ENCODE assay signal across 26 mouse cellular contexts in the genomic region with DNA sequence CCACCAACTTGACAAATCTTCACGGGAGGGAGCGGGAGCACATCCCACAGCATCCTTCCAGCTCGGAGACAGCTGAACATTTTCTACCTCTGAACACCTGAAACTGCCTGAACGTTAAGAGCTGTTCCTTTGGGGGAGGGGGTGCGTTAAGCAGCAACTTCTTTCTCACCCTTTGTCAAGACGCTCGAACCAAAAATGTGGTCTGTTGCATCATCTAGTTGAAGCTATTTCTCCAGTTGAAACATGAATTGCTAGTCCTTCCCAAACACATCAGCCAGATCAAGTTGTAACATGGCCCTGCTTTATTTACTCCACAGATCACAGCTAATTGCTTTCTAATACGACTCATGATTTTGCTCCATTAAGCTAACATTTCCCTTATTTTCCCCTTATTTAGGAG.
DNase-seq lines count a peak whose midpoint lies in the region; ATAC-seq and TF ChIP-seq lines count a peak whose summit lies in the region.
"Had no signal": no experiment of that assay in that cellular context is flagged by ENCODE, and none has a peak within 500 bp of the region (broad histone marks: within the 10 kb centered on the region; RNA-seq: fewer than 3 reads in every experiment).

No protein-coding gene starts in this region.

- H3K9me3 ChIP-seq in embryonic facial prominence, embryonic 13.5 days, result no peaks in the 10 kb centered on the region
- H3K9me3 ChIP-seq in embryonic facial prominence, embryonic 10.5 days, result no peaks in the 10 kb centered on the region
- no peaks in the 10 kb centered on the region for H3K9me3 ChIP-seq in embryonic facial prominence, embryonic 14.5 days (ENCODE audit: control insufficient read depth, low read length)
- H3K9me3 ChIP-seq: forebrain, embryonic 10.5 days; forebrain, embryonic 12.5 days had no signal

- no peak for DNase-seq in embryonic facial prominence, embryonic 10.5 days (ENCODE audit: low spot score)
- no peak for DNase-seq in layer of hippocampus, adult 2 months (ENCODE audit: low spot score in 2 of 2)
- no peak for DNase-seq in layer of hippocampus, adult 9-11 months
- peak; percentile 78 for DNase-seq in embryonic facial prominence, embryonic 14.5 days (ENCODE audit: low spot score)
- DNase-seq in fat pad, adult 2 months (ENCODE audit: extremely low read depth, low read depth, low spot score), result peak; percentile 67
- DNase-seq in gastrocnemius, postnatal 4 days (ENCODE audit: low spot score in 2 of 2), result no peak
- DNase-seq in frontal cortex, postnatal 14 days (ENCODE audit: low spot score in 2 of 2), result no peak
- DNase-seq: adrenal gland, adult 8-10 months; adrenal gland, postnatal 14 days; adrenal gland, postnatal 36 days; B cell, adult 2 months; cerebellum, adult 11-12 months; cerebellum, adult 2 months; cerebellum, adult 9-10 months; cerebellum, postnatal 10 days; cerebellum, postnatal 25 days had no signal

- no peaks in the 10 kb centered on the region for H3K27me3 ChIP-seq in embryonic facial prominence, embryonic 13.5 days
- H3K27me3 ChIP-seq in embryonic facial prominence, embryonic 10.5 days (replicated peaks; ENCODE audit: low read depth, poor library complexity, severe bottlenecking), result 0 out of 2 replicates have a peak, but pooled peaks cover 3% of the 10 kb centered on the region
- H3K27me3 ChIP-seq in embryonic facial prominence, embryonic 14.5 days (replicated peaks; ENCODE audit: control insufficient read depth, insufficient read depth, low read length), result no peaks in the 10 kb centered on the region
- H3K27me3 ChIP-seq: CH12.LX had no signal

- no peak overlapping the region for H3K4me3 ChIP-seq in embryonic facial prominence, embryonic 13.5 days
- H3K4me3 ChIP-seq in embryonic facial prominence, embryonic 10.5 days, result no peak overlapping the region
- H3K4me3 ChIP-seq in layer of hippocampus, adult 2 months, result no peak overlapping the region
- no peak overlapping the region for H3K4me3 ChIP-seq in embryonic facial prominence, embryonic 14.5 days (ENCODE audit: low read depth, low read length)
- H3K4me3 ChIP-seq: forebrain, embryonic 10.5 days; forebrain, embryonic 12.5 days had no signal

- H3K27ac ChIP-seq in embryonic facial prominence, embryonic 13.5 days, result peak overlapping the region; percentile 48; the same call in 1 of the 2 replicates
- no peak overlapping the region for H3K27ac ChIP-seq in embryonic facial prominence, embryonic 10.5 days (replicated peaks)
- peak overlapping the region; percentile 46 for H3K27ac ChIP-seq in layer of hippocampus, adult 2 months
- no peak overlapping the region; the same call in 1 of the 2 replicates for H3K27ac ChIP-seq in embryonic facial prominence, embryonic 14.5 days (replicated peaks; ENCODE audit: low read depth, low read length)
- H3K27ac ChIP-seq: forebrain, embryonic 10.5 days; forebrain, embryonic 12.5 days had no signal

- H3K9ac ChIP-seq in embryonic facial prominence, embryonic 13.5 days, result no peak overlapping the region
- H3K9ac ChIP-seq in embryonic facial prominence, embryonic 14.5 days (ENCODE audit: low read depth, low read length), result no peak overlapping the region
- H3K9ac ChIP-seq: forebrain, embryonic 12.5 days had no signal

- no peak overlapping the region for H3K4me2 ChIP-seq in embryonic facial prominence, embryonic 13.5 days
- H3K4me2 ChIP-seq in embryonic facial prominence, embryonic 14.5 days (ENCODE audit: low read depth, low read length), result no peak overlapping the region
- H3K4me2 ChIP-seq: forebrain, embryonic 12.5 days had no signal

- H3K36me3 ChIP-seq in embryonic facial prominence, embryonic 13.5 days, result no peaks in the 10 kb centered on the region
- H3K36me3 ChIP-seq in embryonic facial prominence, embryonic 10.5 days (replicated peaks), result no peaks in the 10 kb centered on the region
- H3K36me3 ChIP-seq in embryonic facial prominence, embryonic 14.5 days (ENCODE audit: control insufficient read depth, insufficient read depth, low read length), result no peaks in the 10 kb centered on the region
- H3K36me3 ChIP-seq: forebrain, embryonic 10.5 days; forebrain, embryonic 12.5 days; G1E had no signal

- 52% methylated on average over 8 of the region's 8 CpGs for WGBS in embryonic facial prominence, embryonic 13.5 days
- 57% methylated on average over 8 of the region's 8 CpGs for WGBS in embryonic facial prominence, embryonic 10.5 days
- 44% methylated on average over 8 of the region's 8 CpGs for WGBS in embryonic facial prominence, embryonic 14.5 days

- ATAC-seq in embryonic facial prominence, embryonic 13.5 days (ENCODE audit: insufficient number of reproducible peaks, insufficient read depth, low FRiP score, low TSS enrichment, low read depth), result no peak
- ATAC-seq in embryonic facial prominence, embryonic 14.5 days (ENCODE audit: low read depth), result no peak
- ATAC-seq: activated CD4-positive, CD25-positive, alpha-beta regulatory T cell, adult 4 months; CD4-positive, CD25-positive, alpha-beta regulatory T cell, adult 4 months; forebrain, embryonic 14.5 days; forebrain, embryonic 16.5 days; Patski had no signal

- no peak for TF ChIP-seq CTCF in layer of hippocampus, adult 2 months (conservative IDR thresholded peaks at IDR 0.05)

- H3K4me1 ChIP-seq in embryonic facial prominence, embryonic 13.5 days, result peaks cover 9% of the 10 kb centered on the region
- H3K4me1 ChIP-seq in embryonic facial prominence, embryonic 10.5 days, result peaks cover 9% of the 10 kb centered on the region
- peaks cover 5% of the 10 kb centered on the region; the same call in 1 of the 2 replicates for H3K4me1 ChIP-seq in embryonic facial prominence, embryonic 14.5 days (ENCODE audit: control insufficient read depth, insufficient read depth, low read length)

Comparison
In these comparisons a context has a peak if more than half of its experiments do, and no peak if none do; other contexts are left out.
1. H3K27ac ChIP-seq: peak in embryonic facial prominence, embryonic 13.5 days (single experiment) and layer of hippocampus, adult 2 months (single experiment); none in embryonic facial prominence, embryonic 10.5 days (single experiment) and embryonic facial prominence, embryonic 14.5 days (single experiment).
2. DNase-seq: peak in embryonic facial prominence, embryonic 14.5 days (single experiment) and fat pad, adult 2 months (single experiment); none in embryonic facial prominence, embryonic 10.5 days (single experiment), layer of hippocampus, adult 2 months (0 of 2), layer of hippocampus, adult 9-11 months (single experiment), gastrocnemius, postnatal 4 days (0 of 2) and frontal cortex, postnatal 14 days (0 of 2).